Mouse (Mus musculus): ENCODE data around the gene Ptgr1.

The Ptgr1 gene

DNA sequence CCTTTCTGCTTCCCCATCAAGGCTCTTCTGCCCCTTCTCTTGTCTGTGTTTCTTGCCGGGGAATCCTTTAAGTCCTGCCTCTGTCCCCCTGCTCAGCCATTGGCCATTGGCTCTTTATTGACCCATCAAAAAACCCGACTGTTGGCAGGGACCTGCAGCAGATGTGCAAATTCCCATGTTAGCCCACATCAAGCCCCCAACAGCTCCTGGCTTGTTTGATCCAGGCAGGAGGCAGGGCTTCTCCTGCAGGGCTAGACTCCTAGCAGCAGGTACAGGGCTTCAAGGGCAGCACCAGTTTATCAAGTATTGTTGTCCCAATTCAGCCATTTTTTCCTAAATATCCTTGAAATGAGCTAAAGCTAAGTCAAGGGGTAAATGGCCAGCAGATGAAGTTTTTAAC is 60.8 kb downstream of the Ptgr1 start:
- no peak for DNase-seq (ENCODE audit: low spot score in 2 of 2)

DNA sequence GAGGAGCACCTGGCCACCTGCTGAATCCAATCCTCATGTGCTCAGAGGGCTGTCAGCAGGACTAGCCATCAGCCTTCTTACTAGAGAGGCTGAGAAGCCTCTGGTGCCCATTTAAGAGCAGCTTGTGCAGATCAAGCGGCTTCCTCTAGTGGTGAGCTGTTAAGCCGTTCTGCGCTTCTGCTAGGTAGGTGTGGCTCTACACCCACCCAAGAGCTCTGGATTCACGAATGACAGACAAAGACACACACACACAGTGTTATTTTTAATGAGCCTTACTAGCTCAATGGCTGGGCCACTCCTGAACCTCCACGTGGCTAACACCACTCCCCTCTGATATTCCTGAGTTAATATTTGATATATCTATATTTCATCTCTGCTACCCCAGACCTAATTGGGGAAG is 61.3 kb downstream of the Ptgr1 start:
- no peak for DNase-seq (ENCODE audit: low spot score in 2 of 2)

DNA sequence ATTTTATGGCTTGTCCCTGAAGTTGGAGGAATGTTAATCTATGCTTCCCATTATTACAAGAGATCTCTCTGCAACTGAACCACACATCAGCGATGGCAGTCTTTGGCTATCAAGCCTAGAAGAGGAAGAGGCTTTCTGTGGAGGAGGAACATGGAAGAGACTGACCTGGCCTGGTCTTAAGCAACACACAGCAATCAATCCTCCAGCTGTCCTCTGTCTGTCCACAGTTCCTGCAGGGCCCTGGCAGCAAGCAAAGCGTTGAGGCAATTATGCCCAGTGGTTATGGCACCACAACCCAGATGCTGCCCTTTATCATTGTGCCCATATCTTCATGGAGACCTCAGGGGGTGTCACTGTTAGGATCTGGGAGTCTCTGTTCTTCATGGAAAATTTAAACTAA is 63.0 kb downstream of the Ptgr1 start:
- no peak for DNase-seq (ENCODE audit: low spot score in 2 of 2)

Data from frontal cortex, postnatal 25 days (tissue).